Mouse (Mus musculus): ENCODE data around the gene Pgls. TPM values are rescaled to one million over a fixed set of nuclear protein-coding genes. Genes with fewer than 3 reads are reported as not detected.
A peak's percentile ranks its signal among the peaks of the same experiment; 100 is the strongest.

Gene Pgls
- polyA plus RNA-seq, 1 experiment from 2014 or later: 251 TPM

GRCm38 (mm10) chr8:71592374-71593170, 596 bp downstream of the Pgls start:
- 3% methylated on average over 60 of the region's 60 CpGs for WGBS
- Histone ChIP-seq H3K27me3 (ENCODE audit: insufficient read depth, low read length) (no peaks in the 10 kb centered on the region), H3K4me1 (ENCODE audit: insufficient read depth) (0 out of 2 replicates have a peak, but pooled peaks cover 3% of the 10 kb centered on the region), H3K27ac (ENCODE audit: low read depth) (peak overlapping the region; percentile 98), H3K9me3 (ENCODE audit: low read depth, low read length) (no peaks in the 10 kb centered on the region), H3K4me2 (peak overlapping the region; percentile 98), H3K4me3 (ENCODE audit: low read depth, low read length) (peak overlapping the region; percentile 88), H3K36me3 (ENCODE audit: insufficient read depth) (0 out of 2 replicates have a peak, but pooled peaks cover 8% of the 10 kb centered on the region), H3K9ac (peak overlapping the region; percentile 91)
- ATAC-seq (ENCODE audit: insufficient read depth) (peak; percentile 69), DNase-seq (peak; percentile 71)
- 0 out of 2 replicates have a peak, but pooled peaks have one; percentile 1 for TF ChIP-seq CTCF (IDR thresholded peaks at IDR 0.05; ENCODE audit: low read depth)

- H3K4me3 ChIP-seq (ENCODE audit: low read depth, low read length): no peak overlapping the region
- DNase-seq (no peak), ATAC-seq (ENCODE audit: insufficient read depth) (no peak)
- H3K9ac ChIP-seq: no peak overlapping the region
- H3K36me3 ChIP-seq (ENCODE audit: insufficient read depth): 0 out of 2 replicates have a peak, but pooled peaks cover 8% of the 10 kb centered on the region
- no peak overlapping the region for H3K27ac ChIP-seq (ENCODE audit: low read depth)
- no peaks in the 10 kb centered on the region for H3K27me3 ChIP-seq (ENCODE audit: insufficient read depth, low read length)
- H3K4me1 ChIP-seq (ENCODE audit: insufficient read depth): 0 out of 2 replicates have a peak, but pooled peaks cover 3% of the 10 kb centered on the region
- TF ChIP-seq CTCF (IDR thresholded peaks at IDR 0.05; ENCODE audit: low read depth): no peak
- H3K4me2 ChIP-seq: no peak overlapping the region
- H3K9me3 ChIP-seq (ENCODE audit: low read depth, low read length): no peaks in the 10 kb centered on the region
- 87% methylated on average over 8 of the region's 8 CpGs for WGBS
Observed at GRCm38 (mm10) chr8:71593556-71594323, 1.8 kb downstream of the Pgls start.

GRCm38 (mm10) chr8:71594324-71594722, 2.3 kb downstream of the Pgls start:
- Histone ChIP-seq H3K27ac (ENCODE audit: low read depth) (no peak overlapping the region), H3K4me3 (ENCODE audit: low read depth, low read length) (no peak overlapping the region), H3K9ac (no peak overlapping the region), H3K36me3 (ENCODE audit: insufficient read depth) (0 out of 2 replicates have a peak, but pooled peaks cover 8% of the 10 kb centered on the region), H3K27me3 (ENCODE audit: insufficient read depth, low read length) (no peaks in the 10 kb centered on the region), H3K4me1 (ENCODE audit: insufficient read depth) (0 out of 2 replicates have a peak, but pooled peaks cover 3% of the 10 kb centered on the region), H3K9me3 (ENCODE audit: low read depth, low read length) (no peaks in the 10 kb centered on the region), H3K4me2 (no peak overlapping the region)
- no peak for DNase-seq
- WGBS: 96% methylated on average over 4 of the region's 4 CpGs
- no peak for TF ChIP-seq CTCF (IDR thresholded peaks at IDR 0.05; ENCODE audit: low read depth)
- ATAC-seq (ENCODE audit: insufficient read depth): no peak

GRCm38 (mm10) chr8:71595862-71596261, 3.9 kb downstream of the Pgls start:
- H3K27ac ChIP-seq (ENCODE audit: low read depth): no peak overlapping the region
- no peaks in the 10 kb centered on the region for H3K9me3 ChIP-seq (ENCODE audit: low read depth, low read length)
- peaks cover 11% of the 10 kb centered on the region; the same call in 1 of the 2 replicates for H3K36me3 ChIP-seq (ENCODE audit: insufficient read depth)
- DNase-seq (peak; percentile 92), ATAC-seq (ENCODE audit: insufficient read depth) (peak; percentile 11)
- no peak overlapping the region for H3K4me3 ChIP-seq (ENCODE audit: low read depth, low read length)
- H3K4me1 ChIP-seq (ENCODE audit: insufficient read depth): 0 out of 2 replicates have a peak, but pooled peaks cover 3% of the 10 kb centered on the region
- H3K27me3 ChIP-seq (ENCODE audit: insufficient read depth, low read length): 0 out of 2 replicates have a peak, but pooled peaks cover 2% of the 10 kb centered on the region
- peak overlapping the region; percentile 27; the same call in 1 of the 2 replicates for H3K4me2 ChIP-seq
- no peak overlapping the region for H3K9ac ChIP-seq
- WGBS: 9% methylated on average over 27 of the region's 27 CpGs
- TF ChIP-seq CTCF (IDR thresholded peaks at IDR 0.05; ENCODE audit: low read depth): peak; percentile 100

- no peak overlapping the region for H3K9ac ChIP-seq
Observed at GRCm38 (mm10) chr8:71596384-71596783, 4.4 kb downstream of the Pgls start.

GRCm38 (mm10) chr8:71596798-71597197, 4.8 kb downstream of the Pgls start:
- Histone ChIP-seq H3K27ac (ENCODE audit: low read depth) (no peak overlapping the region), H3K27me3 (ENCODE audit: insufficient read depth, low read length) (peaks cover 8% of the 10 kb centered on the region), H3K4me2 (no peak overlapping the region), H3K4me3 (ENCODE audit: low read depth, low read length) (no peak overlapping the region), H3K9me3 (ENCODE audit: low read depth, low read length) (no peaks in the 10 kb centered on the region), H3K9ac (no peak overlapping the region), H3K4me1 (ENCODE audit: insufficient read depth) (no peaks in the 10 kb centered on the region), H3K36me3 (ENCODE audit: insufficient read depth) (peaks cover 11% of the 10 kb centered on the region; the same call in 1 of the 2 replicates)
- WGBS: 76% methylated on average over 4 of the region's 4 CpGs
- no peak for DNase-seq
- TF ChIP-seq CTCF (IDR thresholded peaks at IDR 0.05; ENCODE audit: low read depth): no peak
- ATAC-seq (ENCODE audit: insufficient read depth): no peak

More at GRCm38 (mm10) chr8:71596384-71596783, 4.4 kb downstream of the Pgls start:
- no peak for TF ChIP-seq CTCF (IDR thresholded peaks at IDR 0.05; ENCODE audit: low read depth)
- Histone ChIP-seq H3K27me3 (ENCODE audit: insufficient read depth, low read length) (peaks cover 4% of the 10 kb centered on the region), H3K36me3 (ENCODE audit: insufficient read depth) (peaks cover 11% of the 10 kb centered on the region; the same call in 1 of the 2 replicates), H3K27ac (ENCODE audit: low read depth) (no peak overlapping the region), H3K4me2 (no peak overlapping the region), H3K4me3 (ENCODE audit: low read depth, low read length) (no peak overlapping the region), H3K4me1 (ENCODE audit: insufficient read depth) (no peaks in the 10 kb centered on the region), H3K9me3 (ENCODE audit: low read depth, low read length) (no peaks in the 10 kb centered on the region)
- ATAC-seq (ENCODE audit: insufficient read depth) (no peak), DNase-seq (no peak)
- 59% methylated on average over 6 of the region's 6 CpGs for WGBS
